Mouse (Mus musculus) G1E (cell line): ENCODE measurements at regions not wholly inside any gene's neighbourhood (a gene's known extent, or its start where the extent isn't known, plus 50 kb on each side); places are given as distances from the start of the nearest gene placed in this dataset.
"Not testable (repeated sequence)": the region's sequence is repeated elsewhere in the genome, so short reads cannot be mapped to it uniquely, and the experiment has no call there.

Experiments used
- ATAC-seq: 2 replicates; pipeline ENCODE4 v1.8.0; 2016; ENCODE audit warnings: mild to moderate bottlenecking; ENCODE audit not compliant: insufficient number of reproducible peaks, poor library complexity, low FRiP score, severe bottlenecking; ENCODE audit errors: extremely low read depth
- DNase-seq: peaks from one replicate; pipeline ENCODE4 v3.0.0; 2012; ENCODE audit warnings: low spot score
- H3K27me3 ChIP-seq: 2 replicates; pipeline ENCODE4 v1.6.1; 2012; ENCODE audit warnings: mild to moderate bottlenecking, low read length, inconsistent platforms; ENCODE audit not compliant: insufficient read depth
- H3K36me3 ChIP-seq: replicated peaks from 2 replicates; pipeline ENCODE3; 2012; ENCODE audit warnings: mild to moderate bottlenecking, inconsistent platforms
- H3K4me1 ChIP-seq: 2 replicates; pipeline ENCODE4 v1.6.1; 2012; ENCODE audit warnings: low read depth, low read length, inconsistent platforms, mixed read lengths; ENCODE audit not compliant: insufficient read depth
- H3K4me3 ChIP-seq: 2 replicates; pipeline ENCODE4 v1.5.1; 2012; ENCODE audit warnings: low read depth, mild to moderate bottlenecking, inconsistent platforms, low read length, moderate library complexity, mixed read lengths
- H3K9me3 ChIP-seq: replicated peaks from 2 replicates; pipeline ENCODE4 v1.6.1; 2012; ENCODE audit warnings: inconsistent platforms
- CTCF ChIP-seq: IDR thresholded peaks from 2 replicates; pipeline ENCODE4 v1.5.1; 2012; ENCODE audit warnings: low read depth, low read length, inconsistent platforms, mixed read lengths
- GATA1 ChIP-seq: IDR thresholded peaks from 2 replicates; pipeline ENCODE4 v1.6.1; 2012; ENCODE audit warnings: borderline replicate concordance, low read length, inconsistent platforms, mixed read lengths
- GATA2 ChIP-seq: IDR thresholded peaks from 2 replicates; pipeline ENCODE4 v1.6.1; 2012; ENCODE audit warnings: low read depth, low read length, inconsistent platforms, borderline replicate concordance
- POLR2AphosphoS5 ChIP-seq: IDR thresholded peaks from 2 replicates; pipeline ENCODE4 v1.6.1; 2012; ENCODE audit warnings: low read depth, low read length, inconsistent platforms; ENCODE audit not compliant: insufficient replicate concordance
- TAL1 ChIP-seq: conservative IDR thresholded peaks from 2 replicates; pipeline ENCODE4 v1.6.1; 2012; ENCODE audit warnings: low read depth, low read length, inconsistent platforms, mixed read lengths

GRCm38 (mm10) chr15:52438403-52438802 lies 1446.3 kb upstream of the Gm7489 start:
- Histone ChIP-seq H3K9me3 (no peaks in the 10 kb centered on the region), H3K4me1 (no peaks in the 10 kb centered on the region), H3K27me3 (no peaks in the 10 kb centered on the region), H3K36me3 (no peaks in the 10 kb centered on the region), H3K4me3 (no peak overlapping the region)
- no peak for ATAC-seq
- TF ChIP-seq TAL1 (no peak), POLR2AphosphoS5 (no peak), CTCF (no peak), GATA1 (no peak), GATA2 (no peak)
- DNase-seq: no peak

DNA sequence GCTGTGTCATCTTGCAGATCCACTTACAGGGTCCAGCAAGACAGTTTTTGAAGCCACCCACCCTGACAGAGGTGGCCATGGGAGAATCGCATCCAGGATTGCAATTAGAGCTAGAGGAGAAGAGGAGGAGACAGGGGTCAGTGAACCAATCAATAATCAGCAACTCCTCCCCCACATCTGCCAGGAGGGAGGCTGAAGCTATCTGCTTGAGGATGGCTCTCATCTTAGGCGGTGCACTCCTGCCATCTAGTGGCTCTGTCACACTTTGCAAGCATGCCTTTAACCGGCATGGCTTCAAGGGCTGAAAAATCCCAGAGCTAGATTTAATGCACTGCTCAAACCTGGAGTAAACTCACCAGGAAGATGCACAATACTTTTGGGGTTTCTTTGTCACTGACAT lies 1425.9 kb upstream of the Gm7489 start:
- Histone ChIP-seq H3K27me3 (peaks cover 2% of the 10 kb centered on the region; the same call in 1 of the 2 replicates), H3K4me3 (no peak overlapping the region), H3K36me3 (no peaks in the 10 kb centered on the region), H3K9me3 (no peaks in the 10 kb centered on the region), H3K4me1 (no peaks in the 10 kb centered on the region)
- DNase-seq: peak; percentile 2
- peak; percentile 63 for ATAC-seq
- TF ChIP-seq GATA2 (no peak), CTCF (peak; percentile 83)

DNA sequence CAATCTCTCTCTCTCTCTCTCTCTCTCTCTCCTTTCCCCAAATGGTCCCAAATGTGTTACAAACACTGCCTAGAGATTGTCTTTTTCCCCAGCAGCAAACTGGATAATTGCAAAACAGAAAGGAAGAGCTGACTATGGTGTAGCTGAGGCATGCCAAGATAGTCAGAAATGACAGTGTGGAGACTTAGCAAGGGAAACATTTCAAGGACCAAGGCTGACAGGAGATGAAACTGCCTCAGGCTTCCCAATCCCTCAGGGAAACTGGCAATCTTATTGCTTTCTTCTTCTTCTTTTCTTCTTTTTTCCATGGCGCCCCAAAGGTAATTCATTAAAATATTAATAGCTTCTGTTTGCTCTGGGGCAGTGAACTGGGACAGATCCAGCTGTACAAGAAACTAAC lies 1425.4 kb upstream of the Gm7489 start:
- H3K4me1 ChIP-seq: no peaks in the 10 kb centered on the region
- ATAC-seq: no peak

GRCm38 (mm10) chr15:52464226-52465138 lies 1420.2 kb upstream of the Gm7489 start:
- ATAC-seq: no peak
- Histone ChIP-seq H3K4me1 (no peaks in the 10 kb centered on the region), H3K4me3 (no peak overlapping the region), H3K27me3 (no peaks in the 10 kb centered on the region), H3K36me3 (no peaks in the 10 kb centered on the region), H3K9me3 (no peaks in the 10 kb centered on the region)
- no peak for DNase-seq
- TF ChIP-seq TAL1: no peak
- no peak for TF ChIP-seq CTCF
- no peak for TF ChIP-seq GATA1
- no peak for TF ChIP-seq POLR2AphosphoS5
- no peak for TF ChIP-seq GATA2

More for the DNA sequence above, 1425.4 kb upstream of the Gm7489 start:
- H3K36me3 ChIP-seq: no peaks in the 10 kb centered on the region
- no peak overlapping the region for H3K4me3 ChIP-seq
- H3K9me3 ChIP-seq: no peaks in the 10 kb centered on the region
- DNase-seq: no peak
- no peak for TF ChIP-seq GATA1
- no peak for TF ChIP-seq TAL1
- TF ChIP-seq CTCF: no peak
- TF ChIP-seq GATA2: no peak
- no peak for TF ChIP-seq POLR2AphosphoS5
- H3K27me3 ChIP-seq: peaks cover 2% of the 10 kb centered on the region; the same call in 1 of the 2 replicates

GRCm38 (mm10) chr15:52478124-52478523 lies 1406.6 kb upstream of the Gm7489 start:
- not testable (repeated sequence) for H3K9me3 ChIP-seq, ATAC-seq, DNase-seq, H3K27me3 ChIP-seq, H3K36me3 ChIP-seq, H3K4me3 ChIP-seq, H3K4me1 ChIP-seq

DNA sequence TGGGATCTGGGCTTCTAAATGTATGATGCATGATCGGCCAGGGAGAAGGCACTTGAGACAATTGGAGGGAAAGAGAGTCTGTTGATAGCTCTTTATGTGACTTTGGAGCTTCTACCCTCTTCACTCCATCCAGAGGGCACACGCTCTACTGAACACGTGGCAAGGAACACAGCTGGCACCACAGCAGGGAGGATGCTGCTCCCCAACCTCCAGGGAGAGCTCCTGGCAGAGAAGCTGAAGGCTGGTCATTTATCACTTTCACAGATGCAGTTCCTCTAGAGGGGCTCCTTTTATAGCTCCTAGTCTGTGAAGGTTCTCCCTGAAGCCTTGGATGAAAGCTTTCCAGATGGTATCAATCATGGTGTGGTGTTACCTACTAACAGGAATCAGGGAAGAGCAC lies 1403.9 kb upstream of the Gm7489 start:
- Histone ChIP-seq H3K27me3 (peaks cover 2% of the 10 kb centered on the region; the same call in 1 of the 2 replicates), H3K4me1 (no peaks in the 10 kb centered on the region), H3K36me3 (no peaks in the 10 kb centered on the region), H3K4me3 (no peak overlapping the region), H3K9me3 (no peaks in the 10 kb centered on the region)
- DNase-seq: no peak
- no peak for TF ChIP-seq GATA1
- no peak for TF ChIP-seq TAL1
- no peak for TF ChIP-seq POLR2AphosphoS5
- TF ChIP-seq GATA2: no peak
- no peak for TF ChIP-seq CTCF
- no peak for ATAC-seq
